Mouse (Mus musculus): Measurements from ENCODE around the gene Nat8. TPM values are rescaled to one million over a fixed set of nuclear protein-coding genes. Genes with fewer than 3 reads are reported as not detected.
"Not testable (repeated sequence)": the region's sequence is repeated elsewhere in the genome, so short reads cannot be mapped to it uniquely, and the experiment has no call there.

The Nat8 gene
- polyA plus RNA-seq, 1 experiment from 2014 or later: 0.12 TPM

DNA sequence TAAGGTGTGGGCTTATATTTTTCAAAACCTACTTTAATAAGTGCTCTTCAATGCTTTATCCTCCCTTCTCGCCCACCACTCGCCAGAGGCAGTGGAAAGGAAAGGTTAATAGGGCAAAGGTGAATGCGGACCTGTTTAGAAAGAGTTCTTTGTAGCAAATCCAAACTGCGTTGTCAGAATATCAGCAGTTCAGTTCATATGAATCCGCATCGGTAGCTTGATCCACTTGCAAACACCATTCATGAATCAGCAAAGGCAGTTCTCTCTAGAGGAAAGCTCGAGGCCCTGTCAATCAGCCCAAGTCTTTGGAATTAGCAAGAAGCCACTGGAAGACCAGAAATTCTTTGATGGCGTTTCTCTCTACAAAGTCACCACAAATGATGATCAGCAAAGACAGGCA, 6.8 kb upstream of the Nat8 start:
- Histone ChIP-seq H3K27ac (ENCODE audit: low read length) (no peak overlapping the region), H3K36me3 (ENCODE audit: control insufficient read depth, insufficient read depth) (no peaks in the 10 kb centered on the region), H3K27me3 (ENCODE audit: control insufficient read depth, insufficient read depth, low read depth, low read length) (no peaks in the 10 kb centered on the region), H3K4me3 (ENCODE audit: low read depth, low read length) (no peak overlapping the region), H3K4me1 (ENCODE audit: control insufficient read depth, low read depth, low read length) (no peaks in the 10 kb centered on the region), H3K9me3 (replicated peaks; ENCODE audit: control insufficient read depth, low read length) (no peaks in the 10 kb centered on the region), H3K9ac (ENCODE audit: low read depth, low read length) (no peak overlapping the region), H3K4me2 (ENCODE audit: low read depth, low read length) (no peak overlapping the region)
- 65% methylated on average over 8 of the region's 8 CpGs for whole genome bisulfite sequencing (ENCODE audit: insufficient replicate concordance)
- no peak for ATAC-seq (ENCODE audit: low read depth)

DNA sequence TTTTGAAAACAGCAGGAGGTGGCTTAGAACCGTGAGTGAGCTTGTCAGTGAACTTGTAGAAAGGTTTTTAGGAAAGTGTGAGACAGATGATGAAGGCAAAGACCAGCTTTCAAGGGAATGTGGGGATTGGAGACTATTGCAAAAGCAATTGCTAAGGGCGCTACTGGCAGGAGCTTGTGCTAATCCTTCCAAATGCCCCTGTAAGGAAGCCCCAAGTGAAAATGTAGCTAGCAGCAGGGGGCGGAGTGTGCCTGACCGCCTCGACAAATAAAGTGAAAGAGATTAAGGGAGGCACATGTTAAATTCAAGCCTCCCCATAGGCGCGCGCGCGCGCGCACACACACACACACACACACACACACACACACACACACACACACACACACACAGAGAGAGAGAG, 5.4 kb upstream of the Nat8 start:
- H3K4me3 ChIP-seq (ENCODE audit: low read depth, low read length); H3K36me3 ChIP-seq (ENCODE audit: control insufficient read depth, insufficient read depth); H3K27ac ChIP-seq (ENCODE audit: low read length); H3K27me3 ChIP-seq (ENCODE audit: control insufficient read depth, insufficient read depth, low read depth, low read length); H3K9me3 ChIP-seq (replicated peaks; ENCODE audit: control insufficient read depth, low read length); H3K4me1 ChIP-seq (ENCODE audit: control insufficient read depth, low read depth, low read length); H3K9ac ChIP-seq (ENCODE audit: low read depth, low read length): not testable (repeated sequence)
- ATAC-seq (ENCODE audit: low read depth): peak; percentile 32; the same call in 1 of the 2 replicates
- WGBS (ENCODE audit: insufficient replicate concordance): 13% methylated on average over 12 of the region's 12 CpGs
- 0 out of 2 replicates have a peak overlapping the region, but pooled peaks have one; percentile 13 for H3K4me2 ChIP-seq (ENCODE audit: low read depth, low read length)

GRCm38 (mm10) chr6:85836827-85837226, 4.9 kb upstream of the Nat8 start:
- WGBS (ENCODE audit: insufficient replicate concordance): 9% methylated on average over 8 of the region's 9 CpGs
- H3K4me2 ChIP-seq (ENCODE audit: low read depth, low read length); H3K4me1 ChIP-seq (ENCODE audit: control insufficient read depth, low read depth, low read length): not testable (repeated sequence)

GRCm38 (mm10) chr6:85836098-85836497, 4.2 kb upstream of the Nat8 start:
- not testable (repeated sequence) for ATAC-seq (ENCODE audit: low read depth); H3K27me3 ChIP-seq (ENCODE audit: control insufficient read depth, insufficient read depth, low read depth, low read length); H3K4me1 ChIP-seq (ENCODE audit: control insufficient read depth, low read depth, low read length); H3K9ac ChIP-seq (ENCODE audit: low read depth, low read length); H3K27ac ChIP-seq (ENCODE audit: low read length); H3K36me3 ChIP-seq (ENCODE audit: control insufficient read depth, insufficient read depth); H3K9me3 ChIP-seq (replicated peaks; ENCODE audit: control insufficient read depth, low read length); H3K4me2 ChIP-seq (ENCODE audit: low read depth, low read length); H3K4me3 ChIP-seq (ENCODE audit: low read depth, low read length)
- WGBS (ENCODE audit: insufficient replicate concordance): 48% methylated on average over 5 of the region's 5 CpGs

More at GRCm38 (mm10) chr6:85836827-85837226, 4.9 kb upstream of the Nat8 start:
- ATAC-seq (ENCODE audit: low read depth); H3K4me3 ChIP-seq (ENCODE audit: low read depth, low read length); H3K9ac ChIP-seq (ENCODE audit: low read depth, low read length); H3K27ac ChIP-seq (ENCODE audit: low read length); H3K27me3 ChIP-seq (ENCODE audit: control insufficient read depth, insufficient read depth, low read depth, low read length); H3K36me3 ChIP-seq (ENCODE audit: control insufficient read depth, insufficient read depth); H3K9me3 ChIP-seq (replicated peaks; ENCODE audit: control insufficient read depth, low read length): not testable (repeated sequence)

GRCm38 (mm10) chr6:85835104-85835503, 3.2 kb upstream of the Nat8 start:
- H3K9me3 ChIP-seq (replicated peaks; ENCODE audit: control insufficient read depth, low read length); H3K9ac ChIP-seq (ENCODE audit: low read depth, low read length); H3K4me3 ChIP-seq (ENCODE audit: low read depth, low read length); H3K4me2 ChIP-seq (ENCODE audit: low read depth, low read length); H3K27ac ChIP-seq (ENCODE audit: low read length); H3K4me1 ChIP-seq (ENCODE audit: control insufficient read depth, low read depth, low read length); ATAC-seq (ENCODE audit: low read depth); H3K36me3 ChIP-seq (ENCODE audit: control insufficient read depth, insufficient read depth); H3K27me3 ChIP-seq (ENCODE audit: control insufficient read depth, insufficient read depth, low read depth, low read length): not testable (repeated sequence)
- WGBS (ENCODE audit: insufficient replicate concordance): 72% methylated on average over 1 of the region's 2 CpGs

DNA sequence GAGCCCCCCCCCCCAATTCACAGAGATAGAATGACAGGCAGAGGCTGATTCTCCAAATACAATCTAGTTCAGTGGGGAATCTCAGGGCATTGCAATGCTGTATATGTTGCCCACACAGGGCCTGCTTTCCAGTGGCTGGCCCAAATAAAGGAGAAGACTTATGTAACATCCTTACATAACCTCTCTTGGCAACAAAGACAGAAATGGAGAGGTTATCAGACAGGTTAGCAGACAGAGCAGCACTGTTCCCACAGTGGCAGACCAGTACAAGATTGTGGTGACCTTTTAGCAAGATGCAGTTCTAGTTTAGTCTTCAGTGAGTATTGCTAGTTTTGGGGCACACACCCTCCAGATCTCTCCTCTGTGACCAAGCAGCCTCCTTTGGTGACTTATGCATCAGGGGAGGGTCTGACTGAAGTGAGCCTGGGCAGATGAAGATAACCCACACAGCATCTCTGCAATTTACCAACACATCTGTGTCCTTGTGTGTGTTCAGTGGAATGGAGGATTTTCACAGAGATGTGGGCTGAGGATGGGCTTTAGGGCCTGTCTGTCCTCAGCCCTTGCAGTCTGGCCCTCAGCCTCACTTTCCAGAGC, 2.7 kb upstream of the Nat8 start:
- H3K27ac ChIP-seq (ENCODE audit: low read length): not testable (repeated sequence)

DNA sequence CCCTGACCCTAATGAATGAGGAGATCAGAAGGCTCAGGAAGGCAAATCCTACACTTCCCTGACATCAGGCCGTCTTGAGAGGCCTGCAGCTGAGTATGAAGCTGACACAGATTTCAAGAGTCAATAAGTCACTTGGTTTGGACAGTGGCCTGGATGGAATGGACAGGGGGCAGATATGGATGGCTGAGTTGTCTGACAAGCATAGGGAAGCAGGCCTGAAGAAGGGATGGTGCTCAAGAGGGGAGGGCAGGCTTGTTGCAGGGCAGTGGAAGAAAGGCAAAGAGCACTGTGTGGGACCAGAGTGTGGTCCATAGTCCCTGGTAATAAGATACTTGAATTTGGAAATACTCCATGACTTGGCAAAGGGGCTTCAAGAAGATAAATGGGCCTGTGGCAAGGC, 2.4 kb downstream of the Nat8 start:
- Histone ChIP-seq H3K4me2 (ENCODE audit: low read depth, low read length) (no peak overlapping the region), H3K9ac (ENCODE audit: low read depth, low read length) (no peak overlapping the region), H3K27ac (ENCODE audit: low read length) (no peak overlapping the region), H3K27me3 (ENCODE audit: control insufficient read depth, insufficient read depth, low read depth, low read length) (no peaks in the 10 kb centered on the region), H3K36me3 (ENCODE audit: control insufficient read depth, insufficient read depth) (no peaks in the 10 kb centered on the region), H3K9me3 (replicated peaks; ENCODE audit: control insufficient read depth, low read length) (no peaks in the 10 kb centered on the region), H3K4me1 (ENCODE audit: control insufficient read depth, low read depth, low read length) (no peaks in the 10 kb centered on the region), H3K4me3 (ENCODE audit: low read depth, low read length) (no peak overlapping the region)
- ATAC-seq (ENCODE audit: low read depth): no peak
- 41% methylated on average over 1 of the region's 1 CpGs for WGBS (ENCODE audit: insufficient replicate concordance)

More for the DNA sequence above, 2.7 kb upstream of the Nat8 start:
- H3K9ac ChIP-seq (ENCODE audit: low read depth, low read length); H3K4me1 ChIP-seq (ENCODE audit: control insufficient read depth, low read depth, low read length); H3K36me3 ChIP-seq (ENCODE audit: control insufficient read depth, insufficient read depth); H3K4me2 ChIP-seq (ENCODE audit: low read depth, low read length); ATAC-seq (ENCODE audit: low read depth); H3K27me3 ChIP-seq (ENCODE audit: control insufficient read depth, insufficient read depth, low read depth, low read length); H3K9me3 ChIP-seq (replicated peaks; ENCODE audit: control insufficient read depth, low read length); H3K4me3 ChIP-seq (ENCODE audit: low read depth, low read length): not testable (repeated sequence)

DNA sequence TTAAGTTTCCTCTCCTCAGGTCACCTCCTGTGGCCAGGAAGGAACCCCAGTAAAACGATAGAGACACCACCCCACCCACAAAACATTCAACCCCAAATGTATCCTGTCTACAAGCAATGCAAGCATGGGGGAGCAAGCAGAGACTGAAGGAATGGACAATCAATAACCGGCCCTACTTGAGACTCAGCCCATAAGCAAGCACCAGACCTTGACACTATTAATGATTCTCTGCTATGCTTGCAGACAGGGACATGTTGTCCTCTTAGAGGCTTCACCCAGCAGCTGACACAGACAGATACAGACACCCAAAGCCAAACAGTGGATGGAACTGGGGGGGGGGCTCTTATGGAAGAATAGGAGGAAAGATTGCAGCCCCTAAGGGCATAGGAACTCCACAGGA, 6.0 kb downstream of the Nat8 start:
- H3K9me3 ChIP-seq (replicated peaks; ENCODE audit: control insufficient read depth, low read length): no peaks in the 10 kb centered on the region
- ATAC-seq (ENCODE audit: low read depth): no peak
- H3K27ac ChIP-seq (ENCODE audit: low read length): no peak overlapping the region
- 47% methylated on average over 2 of the region's 2 CpGs for WGBS (ENCODE audit: insufficient replicate concordance)
- no peak overlapping the region for H3K4me3 ChIP-seq (ENCODE audit: low read depth, low read length)
- H3K27me3 ChIP-seq (ENCODE audit: control insufficient read depth, insufficient read depth, low read depth, low read length): no peaks in the 10 kb centered on the region
- no peaks in the 10 kb centered on the region for H3K36me3 ChIP-seq (ENCODE audit: control insufficient read depth, insufficient read depth)
- no peaks in the 10 kb centered on the region for H3K4me1 ChIP-seq (ENCODE audit: control insufficient read depth, low read depth, low read length)
- no peak overlapping the region for H3K9ac ChIP-seq (ENCODE audit: low read depth, low read length)
- H3K4me2 ChIP-seq (ENCODE audit: low read depth, low read length): no peak overlapping the region

- H3K4me1 ChIP-seq (ENCODE audit: control insufficient read depth, low read depth, low read length): no peaks in the 10 kb centered on the region
- ATAC-seq (ENCODE audit: low read depth): no peak
- no peak overlapping the region for H3K27ac ChIP-seq (ENCODE audit: low read length)
- H3K27me3 ChIP-seq (ENCODE audit: control insufficient read depth, insufficient read depth, low read depth, low read length): no peaks in the 10 kb centered on the region
- no peak overlapping the region for H3K4me2 ChIP-seq (ENCODE audit: low read depth, low read length)
- WGBS (ENCODE audit: insufficient replicate concordance): 60% methylated on average over 1 of the region's 1 CpGs
- H3K4me3 ChIP-seq (ENCODE audit: low read depth, low read length): no peak overlapping the region
- H3K9ac ChIP-seq (ENCODE audit: low read depth, low read length): no peak overlapping the region
- no peaks in the 10 kb centered on the region for H3K9me3 ChIP-seq (replicated peaks; ENCODE audit: control insufficient read depth, low read length)
- H3K36me3 ChIP-seq (ENCODE audit: control insufficient read depth, insufficient read depth): no peaks in the 10 kb centered on the region
Observed at GRCm38 (mm10) chr6:85823382-85824090, 8.3 kb downstream of the Nat8 start.

Measured in liver, embryonic 16.5 days (tissue).